Mouse (Mus musculus): Measurements from ENCODE around the gene Amigo3.
A peak's percentile ranks its signal among the peaks of the same experiment; 100 is the strongest.

The Amigo3 gene

GRCm38 (mm10) chr9:108083561-108083960 is 30.6 kb downstream of the Amigo3 start:
- no peak for DNase-seq (ENCODE audit: low read depth)

- DNase-seq (ENCODE audit: low read depth), result no peak
These were observed 32.3 kb downstream of the Amigo3 start for GRCm38 (mm10) chr9:108085261-108085660.

- DNase-seq (ENCODE audit: low read depth), result no peak
These were observed 37.7 kb downstream of the Amigo3 start for GRCm38 (mm10) chr9:108090611-108091120.

- DNase-seq (ENCODE audit: low read depth), result peak; percentile 7
These were observed 40.6 kb downstream of the Amigo3 start for GRCm38 (mm10) chr9:108093586-108093985.

- DNase-seq (ENCODE audit: low read depth), result peak; percentile 97
These were observed 41.4 kb downstream of the Amigo3 start, which contains the start of gene Apeh for GRCm38 (mm10) chr9:108094184-108094941. Gene Apeh, minus strand, starts transcription at chr9:108094606.

GRCm38 (mm10) chr9:108094998-108095411 is 42.0 kb downstream of the Amigo3 start:
- peak; percentile 57 for DNase-seq (ENCODE audit: low read depth)

- peak; percentile 87 for DNase-seq (ENCODE audit: low read depth)
These were observed 42.6 kb downstream of the Amigo3 start for GRCm38 (mm10) chr9:108095518-108095917.

- no peak for DNase-seq (ENCODE audit: low read depth)
These were observed 43.2 kb downstream of the Amigo3 start for GRCm38 (mm10) chr9:108095949-108096712.

GRCm38 (mm10) chr9:108099619-108100018 is 46.7 kb downstream of the Amigo3 start:
- DNase-seq (ENCODE audit: low read depth), result no peak

GRCm38 (mm10) chr9:108104766-108105548 is 52.0 kb downstream of the Amigo3 start:
- peak; percentile 82 for DNase-seq (ENCODE audit: low read depth)
